Mouse (Mus musculus) liver, embryonic 16.5 days (tissue): Measurements from ENCODE around the gene E2f8. TPM values are rescaled to one million over a fixed set of nuclear protein-coding genes. Genes with fewer than 3 reads are reported as not detected.
A peak's percentile ranks its signal among the peaks of the same experiment; 100 is the strongest.

Source experiments
- ATAC-seq: fragments of 200-750 bp; cut with Nextera tagmentation; 2 replicates; pipeline ENCODE4 v1.8.0; 2017; ENCODE audit warnings: low read depth, mild to moderate bottlenecking, moderate number of reproducible peaks, moderate library complexity
- H3K27ac ChIP-seq: fragments of 300-500 bp; sonication (generic); 2 replicates; pipeline ENCODE4 v1.5.1; 2014; ENCODE audit warnings: mild to moderate bottlenecking, low read length
- H3K27me3 ChIP-seq: fragments of 300-500 bp; sonication (generic); 2 replicates; pipeline ENCODE4 v1.6.1; 2014; ENCODE audit warnings: low read depth, low read length, mixed read lengths; ENCODE audit not compliant: control insufficient read depth, insufficient read depth
- H3K36me3 ChIP-seq: fragments of 300-500 bp; sonication (generic); 2 replicates; pipeline ENCODE4 v1.6.1; 2014; ENCODE audit warnings: mild to moderate bottlenecking; ENCODE audit not compliant: control insufficient read depth, insufficient read depth
- H3K4me1 ChIP-seq: fragments of 300-500 bp; sonication (generic); 2 replicates; pipeline ENCODE4 v1.6.1; 2014; ENCODE audit warnings: low read depth, low read length, mixed read lengths; ENCODE audit not compliant: control insufficient read depth
- H3K4me2 ChIP-seq: fragments of 300-500 bp; sonication (generic); 2 replicates; pipeline ENCODE4 v1.6.1; 2014; ENCODE audit warnings: low read depth, low read length, mixed read lengths
- H3K4me3 ChIP-seq: fragments of 300-500 bp; sonication (generic); 2 replicates; pipeline ENCODE4 v1.5.1; 2014; ENCODE audit warnings: low read depth, mild to moderate bottlenecking, low read length
- H3K9ac ChIP-seq: fragments of 300-500 bp; sonication (generic); 2 replicates; pipeline ENCODE4 v1.6.1; 2014; ENCODE audit warnings: low read depth, low read length
- H3K9me3 ChIP-seq: fragments of 300-500 bp; sonication (generic); replicated peaks from 2 replicates; pipeline ENCODE4 v1.6.1; 2016; ENCODE audit warnings: low read length; ENCODE audit not compliant: control insufficient read depth
- WGBS: fragments of 180-500 bp; shearing (Covaris S2); extraction: QIAGEN DNeasy Blood & Tissue Kit; methylation state at CpG from one replicate; pipeline ENCODE4 v1.1.7; 2014; ENCODE audit not compliant: insufficient replicate concordance; 5-methylcytosine and 5-hydroxymethylcytosine counted together
- polyA plus RNA-seq: library from polyadenylated mRNA; unstranded; fragments of >200 nt; fragmentation: Nextera tagmentation; extraction: Ambion mirVana; gene quantifications from 2 replicates; pipeline ENCODE4 v1.2.1, GENCODE M21; 2015

The E2f8 gene
- polyA plus RNA-seq, 1 experiment from 2014 or later: 32.8 TPM

GRCm38 (mm10) chr7:48895475-48895874, 14.1 kb upstream of the E2f8 start:
- Histone ChIP-seq H3K36me3 (no peaks in the 10 kb centered on the region), H3K4me2 (no peak overlapping the region), H3K27me3 (peaks cover 6% of the 10 kb centered on the region), H3K9me3 (no peaks in the 10 kb centered on the region), H3K4me3 (no peak overlapping the region), H3K4me1 (no peaks in the 10 kb centered on the region), H3K27ac (no peak overlapping the region), H3K9ac (no peak overlapping the region)
- WGBS: 69% methylated on average over 4 of the region's 4 CpGs
- ATAC-seq: no peak

GRCm38 (mm10) chr7:48894763-48895162, 13.4 kb upstream of the E2f8 start:
- Histone ChIP-seq H3K27me3 (peaks cover 6% of the 10 kb centered on the region), H3K4me1 (no peaks in the 10 kb centered on the region), H3K9ac (no peak overlapping the region), H3K4me2 (no peak overlapping the region), H3K36me3 (no peaks in the 10 kb centered on the region), H3K4me3 (no peak overlapping the region), H3K27ac (no peak overlapping the region), H3K9me3 (no peaks in the 10 kb centered on the region)
- WGBS: 42% methylated on average over 6 of the region's 6 CpGs
- no peak for ATAC-seq

GRCm38 (mm10) chr7:48894152-48894551, 12.8 kb upstream of the E2f8 start:
- Histone ChIP-seq H3K4me2 (no peak overlapping the region), H3K27me3 (peaks cover 4% of the 10 kb centered on the region), H3K36me3 (no peaks in the 10 kb centered on the region), H3K27ac (no peak overlapping the region), H3K9me3 (no peaks in the 10 kb centered on the region), H3K4me3 (no peak overlapping the region), H3K4me1 (no peaks in the 10 kb centered on the region), H3K9ac (no peak overlapping the region)
- no peak for ATAC-seq
- under 1% methylated on average over 6 of the region's 6 CpGs for WGBS

GRCm38 (mm10) chr7:48893093-48893492, 11.7 kb upstream of the E2f8 start:
- 66% methylated on average over 7 of the region's 7 CpGs for WGBS
- no peak for ATAC-seq
- no peak overlapping the region for H3K9ac ChIP-seq
- no peak overlapping the region for H3K4me2 ChIP-seq
- no peaks in the 10 kb centered on the region for H3K36me3 ChIP-seq
- H3K9me3 ChIP-seq: no peaks in the 10 kb centered on the region
- no peaks in the 10 kb centered on the region for H3K4me1 ChIP-seq
- H3K4me3 ChIP-seq: no peak overlapping the region
- no peak overlapping the region for H3K27ac ChIP-seq
- H3K27me3 ChIP-seq: no peaks in the 10 kb centered on the region

GRCm38 (mm10) chr7:48891029-48891428, 9.6 kb upstream of the E2f8 start:
- no peak overlapping the region for H3K4me3 ChIP-seq
- H3K27me3 ChIP-seq: no peaks in the 10 kb centered on the region
- no peak overlapping the region for H3K9ac ChIP-seq
- H3K36me3 ChIP-seq: no peaks in the 10 kb centered on the region
- no peak overlapping the region for H3K4me2 ChIP-seq
- H3K27ac ChIP-seq: no peak overlapping the region
- no peak for ATAC-seq
- H3K4me1 ChIP-seq: no peaks in the 10 kb centered on the region
- 64% methylated on average over 5 of the region's 5 CpGs for WGBS
- no peaks in the 10 kb centered on the region for H3K9me3 ChIP-seq

- WGBS: 45% methylated on average over 2 of the region's 2 CpGs
- Histone ChIP-seq H3K4me1 (no peaks in the 10 kb centered on the region), H3K4me3 (no peak overlapping the region), H3K9me3 (no peaks in the 10 kb centered on the region), H3K27me3 (peaks cover 2% of the 10 kb centered on the region; the same call in 1 of the 2 replicates), H3K27ac (no peak overlapping the region), H3K9ac (no peak overlapping the region), H3K36me3 (no peaks in the 10 kb centered on the region), H3K4me2 (no peak overlapping the region)
- peak; percentile 48 for ATAC-seq
Measured at GRCm38 (mm10) chr7:48888751-48889150, 7.4 kb upstream of the E2f8 start.

GRCm38 (mm10) chr7:48887973-48888372, 6.6 kb upstream of the E2f8 start:
- no peak overlapping the region for H3K9ac ChIP-seq
- no peak for ATAC-seq
- H3K4me1 ChIP-seq: no peaks in the 10 kb centered on the region; the same call in 1 of the 2 replicates
- H3K9me3 ChIP-seq: no peaks in the 10 kb centered on the region
- no peaks in the 10 kb centered on the region for H3K36me3 ChIP-seq
- 31% methylated on average over 8 of the region's 8 CpGs for WGBS
- no peak overlapping the region for H3K4me2 ChIP-seq
- no peak overlapping the region for H3K27ac ChIP-seq
- no peak overlapping the region for H3K4me3 ChIP-seq
- peaks cover 4% of the 10 kb centered on the region; the same call in 1 of the 2 replicates for H3K27me3 ChIP-seq

- no peaks in the 10 kb centered on the region for H3K9me3 ChIP-seq
- no peak overlapping the region for H3K4me2 ChIP-seq
- H3K27me3 ChIP-seq: peaks cover 5% of the 10 kb centered on the region; the same call in 1 of the 2 replicates
- no peak overlapping the region for H3K27ac ChIP-seq
- no peak overlapping the region for H3K4me3 ChIP-seq
- 48% methylated on average over 5 of the region's 5 CpGs for WGBS
- H3K36me3 ChIP-seq: no peaks in the 10 kb centered on the region
- no peak for ATAC-seq
- H3K9ac ChIP-seq: no peak overlapping the region
- peaks cover 13% of the 10 kb centered on the region for H3K4me1 ChIP-seq
Measured at GRCm38 (mm10) chr7:48884266-48884611, 2.8 kb upstream of the E2f8 start.

GRCm38 (mm10) chr7:48883525-48884265, 2.3 kb upstream of the E2f8 start:
- Histone ChIP-seq H3K4me1 (peaks cover 17% of the 10 kb centered on the region), H3K4me2 (no peak overlapping the region), H3K36me3 (peaks cover 1% of the 10 kb centered on the region; the same call in 1 of the 2 replicates), H3K27me3 (peaks cover 5% of the 10 kb centered on the region; the same call in 1 of the 2 replicates), H3K4me3 (no peak overlapping the region), H3K27ac (no peak overlapping the region), H3K9ac (no peak overlapping the region), H3K9me3 (no peaks in the 10 kb centered on the region)
- 70% methylated on average over 4 of the region's 4 CpGs for WGBS
- ATAC-seq: no peak
